Mouse (Mus musculus) kidney, embryonic 14.5 days (tissue): Measurements from ENCODE around the gene Zbtb42. TPM values are rescaled to one million over a fixed set of nuclear protein-coding genes. Genes with fewer than 3 reads are reported as not detected.

Experiments used
- ATAC-seq: fragments of 200-750 bp; cut with Nextera tagmentation; 2 replicates; pipeline ENCODE4 v1.8.0; 2017; ENCODE audit warnings: moderate number of reproducible peaks, mild to moderate bottlenecking, moderate TSS enrichment, moderate library complexity; ENCODE audit not compliant: low FRiP score, low TSS enrichment
- H3K27ac ChIP-seq: fragments of 300-500 bp; sonication (generic); 2 replicates; pipeline ENCODE4 v1.5.1; 2014; ENCODE audit warnings: low read depth, mild to moderate bottlenecking, low read length, moderate library complexity, mixed read lengths
- H3K27me3 ChIP-seq: fragments of 300-500 bp; sonication (generic); 2 replicates; pipeline ENCODE4 v1.6.1; 2014; ENCODE audit warnings: mild to moderate bottlenecking, low read length; ENCODE audit not compliant: control insufficient read depth, insufficient read depth
- H3K36me3 ChIP-seq: fragments of 300-500 bp; sonication (generic); 2 replicates; pipeline ENCODE4 v1.6.1; 2014; ENCODE audit warnings: low read length, mixed read lengths; ENCODE audit not compliant: control insufficient read depth, insufficient read depth
- H3K4me1 ChIP-seq: fragments of 300-500 bp; sonication (generic); 2 replicates; pipeline ENCODE4 v1.6.1; 2014; ENCODE audit warnings: low read length, mixed read lengths; ENCODE audit not compliant: control insufficient read depth, insufficient read depth
- H3K4me2 ChIP-seq: fragments of 300-500 bp; sonication (generic); replicated peaks from 2 replicates; pipeline ENCODE4 v1.6.1; 2014; ENCODE audit warnings: low read depth, mild to moderate bottlenecking, low read length
- H3K4me3 ChIP-seq: fragments of 300-500 bp; sonication (generic); 2 replicates; pipeline ENCODE4 v1.5.1; 2014; ENCODE audit warnings: mild to moderate bottlenecking, low read length
- H3K9ac ChIP-seq: fragments of 300-500 bp; sonication (generic); 2 replicates; pipeline ENCODE4 v1.6.1; 2014; ENCODE audit warnings: low read depth, mild to moderate bottlenecking, low read length, moderate library complexity
- H3K9me3 ChIP-seq: fragments of 300-500 bp; sonication (generic); 2 replicates; pipeline ENCODE4 v1.6.1; 2016; ENCODE audit warnings: low read length; ENCODE audit not compliant: control insufficient read depth
- WGBS: fragments of 180-500 bp; shearing (Covaris S2); extraction: QIAGEN DNeasy Blood & Tissue Kit; methylation state at CpG from one replicate; pipeline ENCODE4 v1.1.7; 2014; 5-methylcytosine and 5-hydroxymethylcytosine counted together
- polyA plus RNA-seq: library from polyadenylated mRNA; unstranded; fragments of >200 nt; fragmentation: Nextera tagmentation; extraction: Ambion mirVana; gene quantifications from 2 replicates; pipeline ENCODE4 v1.2.1, GENCODE M21; 2014

The Zbtb42 gene
- 3.8 and 5.7 TPM in 2 replicates for polyA plus RNA-seq

DNA sequence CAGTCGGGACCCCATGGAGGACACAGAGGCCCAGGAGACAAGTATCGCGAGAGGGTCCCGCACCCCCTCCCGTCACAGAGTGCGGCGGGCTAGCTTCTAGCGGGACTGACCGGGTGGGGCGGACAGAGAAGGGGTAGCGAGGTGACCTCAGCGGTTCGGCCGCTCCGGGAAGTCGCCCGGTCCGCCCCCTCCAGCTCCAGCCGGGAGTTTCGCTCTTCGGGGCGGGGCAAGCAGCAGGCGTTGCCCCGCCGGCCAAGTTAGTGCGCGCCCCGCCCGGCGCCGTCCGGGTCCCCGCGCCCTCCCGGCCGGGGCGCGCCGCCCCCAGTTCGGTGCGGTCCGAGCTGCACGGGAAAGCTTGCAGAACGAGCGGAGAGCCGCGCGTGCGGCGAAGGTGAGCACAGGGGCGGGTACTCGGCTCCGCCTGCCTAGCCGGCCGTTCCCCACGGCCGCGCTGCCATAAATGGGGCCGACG lies at the start of gene Zbtb42:
TSS of gene Zbtb42 (plus strand) at position 274 of the 472 bp plus-strand sequence.
- Histone ChIP-seq H3K4me1 (peaks cover 25% of the 10 kb centered on the region), H3K9ac (peak within 1 kb of the TSS; percentile 70), H3K9me3 (no peaks in the 10 kb centered on the region), H3K27ac (peak within 1 kb of the TSS; percentile 47; the same call in 1 of the 2 replicates), H3K4me3 (peak within 1 kb of the TSS; percentile 71), H3K36me3 (no peaks in the 10 kb centered on the region; the same call in 1 of the 2 replicates), H3K27me3 (peaks cover 23% of the 10 kb centered on the region), H3K4me2 (peak within 1 kb of the TSS; percentile 97)
- under 1% methylated on average over 48 of the region's 60 CpGs for WGBS
- ATAC-seq, result peak; percentile 36

- Histone ChIP-seq H3K27ac (no peak overlapping the region), H3K9me3 (no peaks in the 10 kb centered on the region), H3K9ac (peak overlapping the region; percentile 44; the same call in 1 of the 2 replicates), H3K4me3 (peak overlapping the region; percentile 13), H3K4me2 (peak overlapping the region; percentile 44), H3K4me1 (peaks cover 22% of the 10 kb centered on the region), H3K36me3 (no peaks in the 10 kb centered on the region), H3K27me3 (no peaks in the 10 kb centered on the region)
- peak; percentile 84 for ATAC-seq
- WGBS, result 37% methylated on average over 19 of the region's 19 CpGs
Measured at GRCm38 (mm10) chr12:112628928-112629721, 49.5 kb upstream of the Zbtb42 start.

DNA sequence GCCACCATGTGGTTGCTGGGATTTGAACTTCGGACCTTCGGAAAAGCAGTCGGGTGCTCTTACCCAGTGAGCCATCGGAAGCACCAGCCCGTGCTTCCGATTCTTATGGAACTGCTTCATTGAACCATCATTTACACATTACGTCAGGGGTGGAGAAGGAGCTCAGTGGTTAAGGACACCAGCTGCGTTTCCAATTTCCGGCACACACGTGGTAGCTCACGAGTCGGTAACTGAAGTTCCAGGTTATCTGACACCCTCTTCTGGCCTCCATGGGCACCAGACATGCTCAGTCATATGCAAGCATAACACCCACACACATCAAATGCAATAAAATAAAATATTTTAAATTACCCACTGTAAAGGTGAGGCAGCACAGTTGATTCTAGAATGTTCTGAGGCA lies 48.6 kb upstream of the Zbtb42 start:
- 91% methylated on average over 12 of the region's 12 CpGs for WGBS
- Histone ChIP-seq H3K4me1 (peaks cover 22% of the 10 kb centered on the region), H3K27ac (no peak overlapping the region), H3K4me3 (no peak overlapping the region), H3K9me3 (no peaks in the 10 kb centered on the region), H3K9ac (no peak overlapping the region), H3K4me2 (no peak overlapping the region), H3K36me3 (no peaks in the 10 kb centered on the region), H3K27me3 (no peaks in the 10 kb centered on the region)
- ATAC-seq, result no peak

DNA sequence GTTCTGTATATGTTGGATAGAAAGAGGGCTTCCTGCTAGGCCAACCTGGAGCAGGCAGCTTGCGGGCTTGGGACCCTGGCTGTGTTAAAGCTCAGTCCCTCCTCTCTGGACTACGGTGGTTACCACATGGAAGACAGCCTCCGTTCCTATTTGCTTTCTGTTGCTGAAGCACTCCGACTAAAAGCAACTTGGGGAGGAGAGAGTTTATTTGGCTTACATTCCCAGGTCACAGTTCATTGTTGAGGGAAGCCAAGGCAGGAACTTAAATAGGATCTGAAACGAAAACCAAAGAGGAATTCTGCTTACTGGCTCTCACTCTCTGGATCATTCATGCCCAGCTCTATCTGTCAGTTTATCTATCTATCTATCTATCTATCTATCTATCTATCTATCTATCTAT lies 47.8 kb upstream of the Zbtb42 start:
- H3K4me1 ChIP-seq, result peaks cover 22% of the 10 kb centered on the region
- H3K9me3 ChIP-seq, result no peaks in the 10 kb centered on the region
- 74% methylated on average over 5 of the region's 5 CpGs for WGBS
- no peak overlapping the region for H3K27ac ChIP-seq
- ATAC-seq, result no peak
- H3K9ac ChIP-seq, result no peak overlapping the region
- no peak overlapping the region for H3K4me3 ChIP-seq
- no peaks in the 10 kb centered on the region for H3K27me3 ChIP-seq
- no peak overlapping the region for H3K4me2 ChIP-seq
- no peaks in the 10 kb centered on the region for H3K36me3 ChIP-seq

- no peak for ATAC-seq
- H3K4me3 ChIP-seq, result no peak overlapping the region
- no peak overlapping the region for H3K4me2 ChIP-seq
- WGBS, result 7% methylated on average over 1 of the region's 1 CpGs
- no peaks in the 10 kb centered on the region for H3K36me3 ChIP-seq
- no peaks in the 10 kb centered on the region for H3K27me3 ChIP-seq
- H3K4me1 ChIP-seq, result peaks cover 22% of the 10 kb centered on the region
- H3K27ac ChIP-seq, result 0 out of 2 replicates have a peak overlapping the region, but pooled peaks have one; percentile 17
- H3K9me3 ChIP-seq, result no peaks in the 10 kb centered on the region
- no peak overlapping the region for H3K9ac ChIP-seq
Measured at GRCm38 (mm10) chr12:112631472-112631871, 47.2 kb upstream of the Zbtb42 start.

GRCm38 (mm10) chr12:112632084-112632777 lies 46.4 kb upstream of the Zbtb42 start:
- no peak overlapping the region for H3K4me3 ChIP-seq
- no peak for ATAC-seq

DNA sequence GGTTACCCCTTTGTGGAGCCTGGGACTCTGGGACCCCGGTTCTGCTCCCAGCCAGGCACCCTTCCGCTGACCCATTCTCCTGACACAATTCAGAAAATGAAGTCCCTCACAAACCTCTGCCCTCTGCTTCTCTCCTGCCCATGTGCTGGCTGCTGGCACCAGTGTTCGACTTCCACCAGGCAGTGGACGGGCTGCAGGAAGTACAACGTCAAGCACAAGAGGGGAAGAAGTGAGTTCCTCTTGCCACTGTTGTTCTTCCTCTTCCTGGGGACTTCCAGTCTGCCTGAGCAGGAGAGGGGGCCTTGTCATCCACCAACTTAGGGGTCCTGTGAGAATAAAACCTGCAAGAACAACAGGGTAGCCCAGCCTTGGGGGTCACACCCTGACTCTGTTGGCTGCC lies 45.7 kb upstream of the Zbtb42 start:
- peaks cover 22% of the 10 kb centered on the region for H3K4me1 ChIP-seq
- no peaks in the 10 kb centered on the region for H3K9me3 ChIP-seq
- H3K4me3 ChIP-seq, result no peak overlapping the region
- no peak for ATAC-seq
- 83% methylated on average over 5 of the region's 5 CpGs for WGBS
- H3K27me3 ChIP-seq, result no peaks in the 10 kb centered on the region
- H3K9ac ChIP-seq, result no peak overlapping the region
- no peak overlapping the region for H3K4me2 ChIP-seq
- H3K36me3 ChIP-seq, result no peaks in the 10 kb centered on the region
- H3K27ac ChIP-seq, result no peak overlapping the region

More at GRCm38 (mm10) chr12:112632084-112632777, 46.4 kb upstream of the Zbtb42 start:
- Histone ChIP-seq H3K9me3 (no peaks in the 10 kb centered on the region), H3K4me2 (no peak overlapping the region), H3K4me1 (peaks cover 22% of the 10 kb centered on the region), H3K36me3 (no peaks in the 10 kb centered on the region), H3K27me3 (no peaks in the 10 kb centered on the region), H3K27ac (0 out of 2 replicates have a peak overlapping the region, but pooled peaks have one; percentile 17), H3K9ac (no peak overlapping the region)
- 63% methylated on average over 11 of the region's 11 CpGs for WGBS

- peaks cover 18% of the 10 kb centered on the region for H3K4me1 ChIP-seq
- H3K9me3 ChIP-seq, result no peaks in the 10 kb centered on the region
- H3K27ac ChIP-seq, result no peak overlapping the region
- H3K4me3 ChIP-seq, result no peak overlapping the region
- H3K27me3 ChIP-seq, result no peaks in the 10 kb centered on the region
- no peaks in the 10 kb centered on the region for H3K36me3 ChIP-seq
- no peak for ATAC-seq
- H3K9ac ChIP-seq, result no peak overlapping the region
- no peak overlapping the region for H3K4me2 ChIP-seq
- WGBS, result 58% methylated on average over 9 of the region's 9 CpGs
Measured at GRCm38 (mm10) chr12:112633686-112634085, 44.9 kb upstream of the Zbtb42 start.

DNA sequence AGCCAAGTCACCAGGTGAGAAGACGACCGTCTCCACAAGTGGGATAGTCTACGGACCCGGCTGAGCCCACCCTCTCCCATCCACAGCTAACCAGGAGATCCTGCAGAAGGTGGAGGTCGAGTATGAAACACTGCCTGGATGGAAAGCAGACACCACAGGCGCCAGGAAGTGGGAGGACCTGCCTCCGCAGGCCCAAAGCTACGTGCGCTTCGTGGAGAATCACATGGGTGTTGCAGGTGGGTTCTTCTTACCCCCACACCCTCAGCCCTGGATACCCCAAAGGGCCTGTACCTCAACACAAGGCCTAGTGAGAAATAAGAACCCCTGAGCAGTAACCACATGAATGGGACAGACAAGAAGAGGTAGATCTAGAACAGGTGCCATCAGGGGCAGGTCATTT lies 39.1 kb upstream of the Zbtb42 start:
- no peaks in the 10 kb centered on the region for H3K27me3 ChIP-seq
- H3K4me2 ChIP-seq, result no peak overlapping the region
- no peaks in the 10 kb centered on the region for H3K9me3 ChIP-seq
- no peak for ATAC-seq
- H3K36me3 ChIP-seq, result no peaks in the 10 kb centered on the region
- H3K27ac ChIP-seq, result no peak overlapping the region
- 88% methylated on average over 10 of the region's 10 CpGs for WGBS
- H3K9ac ChIP-seq, result no peak overlapping the region
- H3K4me3 ChIP-seq, result no peak overlapping the region
- H3K4me1 ChIP-seq, result 0 out of 2 replicates have a peak, but pooled peaks cover 3% of the 10 kb centered on the region
